Mouse (Mus musculus): Measurements from ENCODE around the gene Cdh13. TPM values are rescaled to one million over a fixed set of nuclear protein-coding genes. Genes with fewer than 3 reads are reported as not detected.

The Cdh13 gene
- polyA plus RNA-seq, 1 experiment: 9.4 TPM

GRCm38 (mm10) chr8:118916513-118916912 lies 633.0 kb downstream of the Cdh13 start:
- Histone ChIP-seq H3K4me3 (ENCODE audit: insufficient read depth, poor library complexity, severe bottlenecking) (no peak overlapping the region), H3K36me3 (ENCODE audit: control insufficient read depth, insufficient read depth) (no peaks in the 10 kb centered on the region), H3K79me2 (ENCODE audit: control insufficient read depth, insufficient read depth) (no peaks in the 10 kb centered on the region), H3ac (ENCODE audit: control insufficient read depth, insufficient read length, low read depth) (no peak overlapping the region), H3K27me3 (ENCODE audit: control insufficient read depth, insufficient read depth, insufficient read length) (no peaks in the 10 kb centered on the region), H3K79me3 (ENCODE audit: low read depth) (no peaks in the 10 kb centered on the region)
- TF ChIP-seq MYOD1 (IDR thresholded peaks at IDR 0.05; ENCODE audit: control insufficient read depth, insufficient read length, low read depth): no peak
- TF ChIP-seq MYOG (IDR thresholded peaks at IDR 0.05; ENCODE audit: control insufficient read depth, extremely low read depth, insufficient read length): no peak
- TF ChIP-seq USF1 (IDR thresholded peaks at IDR 0.05; ENCODE audit: low read depth): no peak
- TF ChIP-seq MAX (IDR thresholded peaks at IDR 0.05): no peak
- no peak for TF ChIP-seq FOSL1 (IDR thresholded peaks at IDR 0.05; ENCODE audit: insufficient read depth, low read length, poor library complexity, severe bottlenecking)
- TF ChIP-seq CTCF (IDR thresholded peaks at IDR 0.05; ENCODE audit: control insufficient read depth, insufficient read depth, insufficient read length): no peak
- TF ChIP-seq CEBPB (IDR thresholded peaks at IDR 0.05; ENCODE audit: low read depth): no peak

GRCm38 (mm10) chr8:118937412-118937811 lies 653.9 kb downstream of the Cdh13 start:
- Histone ChIP-seq H3K36me3 (ENCODE audit: control insufficient read depth, insufficient read depth) (no peaks in the 10 kb centered on the region), H3K79me2 (ENCODE audit: control insufficient read depth, insufficient read depth) (no peaks in the 10 kb centered on the region), H3K4me3 (ENCODE audit: insufficient read depth, poor library complexity, severe bottlenecking) (no peak overlapping the region), H3K79me3 (ENCODE audit: low read depth) (no peaks in the 10 kb centered on the region), H3ac (ENCODE audit: control insufficient read depth, insufficient read length, low read depth) (no peak overlapping the region), H3K27me3 (ENCODE audit: control insufficient read depth, insufficient read depth, insufficient read length) (no peaks in the 10 kb centered on the region)
- no peak for TF ChIP-seq FOSL1 (IDR thresholded peaks at IDR 0.05; ENCODE audit: insufficient read depth, low read length, poor library complexity, severe bottlenecking)
- no peak for TF ChIP-seq MYOG (IDR thresholded peaks at IDR 0.05; ENCODE audit: control insufficient read depth, extremely low read depth, insufficient read length)
- no peak for TF ChIP-seq MAX (IDR thresholded peaks at IDR 0.05)
- no peak for TF ChIP-seq CTCF (IDR thresholded peaks at IDR 0.05; ENCODE audit: control insufficient read depth, insufficient read depth, insufficient read length)
- no peak for TF ChIP-seq USF1 (IDR thresholded peaks at IDR 0.05; ENCODE audit: low read depth)
- no peak for TF ChIP-seq CEBPB (IDR thresholded peaks at IDR 0.05; ENCODE audit: low read depth)
- no peak for TF ChIP-seq MYOD1 (IDR thresholded peaks at IDR 0.05; ENCODE audit: control insufficient read depth, insufficient read length, low read depth)

GRCm38 (mm10) chr8:118938025-118938424 lies 654.5 kb downstream of the Cdh13 start:
- no peaks in the 10 kb centered on the region for H3K27me3 ChIP-seq (ENCODE audit: control insufficient read depth, insufficient read depth, insufficient read length)
- H3ac ChIP-seq (ENCODE audit: control insufficient read depth, insufficient read length, low read depth): no peak overlapping the region
- no peaks in the 10 kb centered on the region for H3K79me3 ChIP-seq (ENCODE audit: low read depth)
- H3K36me3 ChIP-seq (ENCODE audit: control insufficient read depth, insufficient read depth): no peaks in the 10 kb centered on the region
- H3K79me2 ChIP-seq (ENCODE audit: control insufficient read depth, insufficient read depth): no peaks in the 10 kb centered on the region
- no peak overlapping the region for H3K4me3 ChIP-seq (ENCODE audit: insufficient read depth, poor library complexity, severe bottlenecking)
- TF ChIP-seq MYOG (IDR thresholded peaks at IDR 0.05; ENCODE audit: control insufficient read depth, extremely low read depth, insufficient read length): no peak
- TF ChIP-seq USF1 (IDR thresholded peaks at IDR 0.05; ENCODE audit: low read depth): no peak
- no peak for TF ChIP-seq FOSL1 (IDR thresholded peaks at IDR 0.05; ENCODE audit: insufficient read depth, low read length, poor library complexity, severe bottlenecking)
- no peak for TF ChIP-seq MAX (IDR thresholded peaks at IDR 0.05)
- no peak for TF ChIP-seq CEBPB (IDR thresholded peaks at IDR 0.05; ENCODE audit: low read depth)
- no peak for TF ChIP-seq MYOD1 (IDR thresholded peaks at IDR 0.05; ENCODE audit: control insufficient read depth, insufficient read length, low read depth)
- TF ChIP-seq CTCF (IDR thresholded peaks at IDR 0.05; ENCODE audit: control insufficient read depth, insufficient read depth, insufficient read length): no peak

GRCm38 (mm10) chr8:118951766-118952741 lies 668.5 kb downstream of the Cdh13 start:
- Histone ChIP-seq H3K79me2 (ENCODE audit: control insufficient read depth, insufficient read depth) (no peaks in the 10 kb centered on the region), H3K79me3 (ENCODE audit: low read depth) (no peaks in the 10 kb centered on the region), H3ac (ENCODE audit: control insufficient read depth, insufficient read length, low read depth) (no peak overlapping the region), H3K36me3 (ENCODE audit: control insufficient read depth, insufficient read depth) (no peaks in the 10 kb centered on the region), H3K27me3 (ENCODE audit: control insufficient read depth, insufficient read depth, insufficient read length) (no peaks in the 10 kb centered on the region), H3K4me3 (ENCODE audit: insufficient read depth, poor library complexity, severe bottlenecking) (no peak overlapping the region)
- no peak for TF ChIP-seq MYOD1 (IDR thresholded peaks at IDR 0.05; ENCODE audit: control insufficient read depth, insufficient read length, low read depth)
- no peak for TF ChIP-seq FOSL1 (IDR thresholded peaks at IDR 0.05; ENCODE audit: insufficient read depth, low read length, poor library complexity, severe bottlenecking)
- no peak for TF ChIP-seq CTCF (IDR thresholded peaks at IDR 0.05; ENCODE audit: control insufficient read depth, insufficient read depth, insufficient read length)
- no peak for TF ChIP-seq MYOG (IDR thresholded peaks at IDR 0.05; ENCODE audit: control insufficient read depth, extremely low read depth, insufficient read length)
- TF ChIP-seq CEBPB (IDR thresholded peaks at IDR 0.05; ENCODE audit: low read depth): no peak
- no peak for TF ChIP-seq USF1 (IDR thresholded peaks at IDR 0.05; ENCODE audit: low read depth)
- TF ChIP-seq MAX (IDR thresholded peaks at IDR 0.05): no peak

- no peak overlapping the region for H3ac ChIP-seq (ENCODE audit: control insufficient read depth, insufficient read length, low read depth)
- no peaks in the 10 kb centered on the region for H3K79me3 ChIP-seq (ENCODE audit: low read depth)
- no peaks in the 10 kb centered on the region for H3K79me2 ChIP-seq (ENCODE audit: control insufficient read depth, insufficient read depth)
- TF ChIP-seq USF1 (IDR thresholded peaks at IDR 0.05; ENCODE audit: low read depth): no peak
- TF ChIP-seq CEBPB (IDR thresholded peaks at IDR 0.05; ENCODE audit: low read depth): no peak
- TF ChIP-seq MYOD1 (IDR thresholded peaks at IDR 0.05; ENCODE audit: control insufficient read depth, insufficient read length, low read depth): no peak
- no peak for TF ChIP-seq MAX (IDR thresholded peaks at IDR 0.05)
- no peak for TF ChIP-seq CTCF (IDR thresholded peaks at IDR 0.05; ENCODE audit: control insufficient read depth, insufficient read depth, insufficient read length)
- TF ChIP-seq MYOG (IDR thresholded peaks at IDR 0.05; ENCODE audit: control insufficient read depth, extremely low read depth, insufficient read length): no peak
- TF ChIP-seq FOSL1 (IDR thresholded peaks at IDR 0.05; ENCODE audit: insufficient read depth, low read length, poor library complexity, severe bottlenecking): no peak
- no peak overlapping the region for H3K4me3 ChIP-seq (ENCODE audit: insufficient read depth, poor library complexity, severe bottlenecking)
- H3K36me3 ChIP-seq (ENCODE audit: control insufficient read depth, insufficient read depth): no peaks in the 10 kb centered on the region
- H3K27me3 ChIP-seq (ENCODE audit: control insufficient read depth, insufficient read depth, insufficient read length): no peaks in the 10 kb centered on the region
These were observed 672.6 kb downstream of the Cdh13 start for GRCm38 (mm10) chr8:118956109-118956508.
